Mouse (Mus musculus): ENCODE results near the gene Plcd1.

Plcd1 gene

DNA sequence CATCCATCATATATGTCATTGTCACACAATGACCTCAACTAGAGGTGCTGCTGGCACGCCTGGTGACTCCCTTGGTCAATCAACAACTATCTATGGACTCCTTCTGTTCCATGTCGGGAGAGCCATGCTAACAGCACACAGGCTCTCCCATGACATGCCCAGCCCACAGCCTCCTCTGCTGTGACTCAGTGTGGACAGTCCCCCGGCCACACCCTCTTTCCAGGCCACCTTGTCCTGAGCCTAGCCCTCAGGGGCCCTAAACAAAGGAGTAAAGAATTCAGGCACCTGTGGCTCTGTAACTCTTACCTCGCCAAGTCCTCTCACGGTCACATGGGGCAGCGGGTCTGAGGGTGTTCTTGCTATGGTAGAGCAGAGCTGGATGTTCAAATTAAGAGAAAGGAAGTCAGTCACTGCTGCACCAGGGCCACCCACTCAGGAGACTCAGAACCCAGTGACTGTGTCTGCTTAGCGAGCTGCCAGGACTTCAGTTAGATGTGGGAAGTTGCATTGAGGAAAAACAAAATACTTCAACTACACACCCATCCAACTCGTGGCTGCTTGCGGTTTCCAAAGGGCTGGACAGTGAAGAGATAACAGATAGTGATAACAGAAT is 39.2 kb downstream of the Plcd1 start:
- DNase-seq (ENCODE audit: low read depth, low spot score), result no peak

DNA sequence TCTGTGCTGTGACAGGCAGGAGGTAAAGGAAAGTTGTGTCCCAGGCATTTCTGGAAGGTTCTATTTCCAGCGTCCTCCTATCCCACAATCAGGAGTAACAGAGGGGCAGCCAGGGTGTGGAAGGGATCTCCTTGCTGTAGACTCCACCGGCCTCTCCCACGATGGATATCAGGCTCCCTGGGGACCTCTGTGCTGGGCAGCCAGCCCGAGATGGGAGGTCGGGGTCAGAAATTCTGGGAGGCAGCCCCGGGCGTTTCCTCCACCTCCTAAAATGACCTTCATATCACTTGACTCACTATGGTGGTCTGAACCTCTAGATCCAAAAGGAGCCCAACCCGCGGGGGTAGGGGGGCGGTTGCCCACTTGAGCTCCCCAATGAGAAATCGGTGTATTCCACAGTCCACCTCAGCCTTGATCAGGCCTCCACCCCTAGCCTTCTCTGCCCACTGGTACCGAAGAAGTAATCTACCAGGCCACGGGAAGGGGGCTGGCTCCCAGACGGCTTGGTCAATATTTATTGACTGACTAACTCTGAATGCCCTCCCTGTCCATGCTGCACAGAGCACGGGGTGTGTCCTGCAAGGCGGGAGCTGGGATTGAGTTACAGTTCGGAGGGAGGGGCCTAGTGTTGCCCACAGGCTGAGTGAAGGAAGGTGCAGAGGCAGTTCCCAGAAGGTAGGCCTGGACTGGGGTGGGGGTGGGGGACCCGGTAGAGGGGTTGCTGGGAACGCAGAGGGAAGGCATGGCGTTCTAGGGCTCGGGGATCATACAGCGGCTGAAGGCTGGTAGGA is 41.0 kb downstream of the Plcd1 start, which contains the start of gene Vill:
Gene Vill (plus strand): TSS at position 625 of the 791 bp plus-strand sequence.
- DNase-seq (ENCODE audit: low read depth, low spot score), result no peak

DNA sequence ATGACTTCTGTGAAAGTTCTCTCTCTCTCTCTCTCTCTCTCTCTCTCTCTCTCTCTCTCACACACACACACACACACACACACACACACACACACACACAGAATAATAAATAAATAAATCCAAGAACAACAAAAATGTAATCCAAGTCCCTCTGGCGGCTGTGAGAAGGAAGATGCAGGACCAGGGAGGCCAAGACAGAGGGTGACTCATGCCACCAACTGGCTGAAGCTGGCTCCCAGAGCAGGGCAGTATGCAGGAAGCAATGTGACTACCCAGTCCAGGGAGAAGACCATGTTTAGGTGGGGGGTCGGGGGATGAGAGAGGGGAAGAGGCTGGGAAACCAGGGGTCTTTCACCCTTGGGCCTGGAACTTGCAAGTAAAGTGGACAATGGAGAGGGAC is 42.1 kb downstream of the Plcd1 start:
- no peak for DNase-seq (ENCODE audit: low read depth, low spot score)

DNA sequence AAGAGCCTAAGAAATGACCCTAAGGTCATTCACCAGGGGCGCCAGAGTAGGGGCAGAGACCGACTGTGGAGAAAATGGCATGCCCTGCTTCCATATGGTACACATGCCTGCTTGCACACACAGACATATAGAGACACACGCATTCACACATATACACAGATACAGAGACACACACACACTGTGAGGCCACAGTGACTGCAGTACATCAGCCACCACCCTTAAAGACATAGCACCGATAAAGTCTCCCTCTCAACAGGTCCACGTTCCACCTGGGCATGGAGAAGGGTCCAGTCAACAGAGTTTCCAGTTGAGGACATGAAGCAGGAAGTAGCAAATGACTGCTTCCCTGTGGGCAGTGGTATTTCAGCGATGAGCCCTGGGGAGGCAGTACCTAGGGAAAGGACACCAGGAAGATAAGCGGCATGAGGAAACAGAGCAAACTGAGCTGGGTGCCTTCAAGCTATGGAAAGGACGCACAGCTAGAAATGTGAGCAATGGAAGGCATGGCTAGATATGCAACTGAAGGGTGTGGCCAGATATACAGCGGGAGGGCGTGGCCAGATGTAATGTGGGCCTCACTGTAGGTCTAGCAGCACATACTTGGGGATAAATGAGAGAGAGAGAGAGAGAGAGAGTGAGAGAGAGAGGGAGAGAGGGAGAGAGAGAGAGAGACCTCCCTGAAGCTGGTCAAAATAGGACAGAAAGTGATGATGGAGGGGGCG is 45.0 kb downstream of the Plcd1 start:
- DNase-seq (ENCODE audit: low read depth, low spot score), result no peak

DNA sequence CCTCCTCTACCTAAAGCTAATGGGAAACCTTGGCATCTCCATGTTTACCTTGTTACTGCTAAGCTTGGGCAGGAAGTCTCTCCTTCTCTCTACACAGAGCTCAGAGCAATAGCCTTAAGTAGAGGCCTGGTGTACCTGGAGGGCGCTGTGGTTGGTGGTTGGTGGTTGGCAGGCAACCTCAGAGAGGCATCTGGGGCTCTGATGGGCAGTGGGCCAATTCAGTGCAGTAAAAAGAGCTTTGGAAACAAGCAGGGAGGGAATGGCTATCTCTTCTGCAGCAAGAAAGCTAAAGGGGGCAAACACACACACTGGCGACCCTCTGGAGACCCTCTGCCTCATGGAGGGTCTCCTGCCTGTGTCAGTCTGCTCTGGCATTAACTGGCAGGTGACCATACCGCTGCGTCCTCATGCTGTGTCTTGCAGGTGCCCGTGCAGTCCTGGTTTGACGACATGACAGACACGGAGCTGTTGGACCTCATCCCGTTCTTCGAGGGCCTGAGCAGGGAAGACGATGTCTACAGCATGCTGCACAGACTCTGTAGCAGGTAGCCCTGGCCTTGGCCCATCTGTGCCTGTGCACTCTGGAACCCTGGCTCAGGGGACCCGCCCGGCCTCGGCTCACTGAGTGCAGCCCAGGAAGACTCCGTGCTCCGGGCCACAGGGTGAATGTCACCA is 53.1 kb downstream of the Plcd1 start:
- no peak for DNase-seq (ENCODE audit: low read depth, low spot score)

DNA sequence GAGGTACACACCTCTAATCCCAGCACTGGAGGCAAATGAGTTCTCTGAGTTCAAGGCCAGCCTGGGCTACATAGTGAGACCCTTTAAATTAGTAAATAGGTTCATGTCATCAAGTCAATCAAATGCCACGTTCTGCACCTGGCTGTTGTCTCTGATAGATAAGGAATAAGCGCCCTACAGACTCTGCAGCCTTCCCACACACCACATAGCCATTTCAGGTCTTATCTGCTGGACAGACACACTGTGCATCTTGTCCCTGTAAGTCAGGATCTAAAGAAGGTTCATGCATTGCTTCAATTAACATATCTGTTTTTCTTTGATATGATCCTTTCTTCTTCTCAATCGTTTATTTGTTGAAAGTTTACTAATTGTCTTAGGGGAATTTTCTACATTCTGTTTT is 54.7 kb downstream of the Plcd1 start:
- DNase-seq (ENCODE audit: low read depth, low spot score), result no peak

DNA sequence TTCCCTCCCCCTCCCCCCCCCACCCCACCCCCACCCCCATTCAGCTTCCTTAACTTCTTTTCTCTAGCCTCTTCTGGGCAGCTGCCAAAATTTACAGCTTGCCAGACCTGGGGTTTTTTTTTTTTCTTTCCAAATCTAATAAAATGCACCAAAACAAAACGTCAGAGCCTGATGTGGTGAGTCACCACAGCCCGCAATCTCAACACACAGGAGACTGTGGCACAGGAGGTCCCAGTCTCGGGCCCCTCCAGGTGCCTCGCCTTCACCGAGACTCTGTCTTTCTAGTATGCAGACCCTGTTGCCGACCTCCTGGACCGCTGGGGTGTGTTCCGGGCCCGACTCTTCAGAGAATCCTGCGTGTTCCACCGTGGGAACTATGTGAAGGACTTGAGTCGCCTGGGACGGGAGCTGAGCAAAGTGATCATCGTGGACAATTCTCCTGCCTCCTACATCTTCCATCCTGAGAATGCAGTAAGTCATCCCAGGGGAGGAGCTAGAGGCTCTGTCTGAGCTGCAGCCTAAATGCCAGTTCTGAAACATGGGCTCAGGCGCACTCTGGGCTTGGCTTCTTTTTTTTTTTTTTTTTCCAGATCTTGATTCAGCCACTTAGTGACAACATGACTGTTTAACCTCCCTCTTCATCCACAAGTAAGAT is 56.1 kb downstream of the Plcd1 start:
- no peak for DNase-seq (ENCODE audit: low read depth, low spot score)

DNA sequence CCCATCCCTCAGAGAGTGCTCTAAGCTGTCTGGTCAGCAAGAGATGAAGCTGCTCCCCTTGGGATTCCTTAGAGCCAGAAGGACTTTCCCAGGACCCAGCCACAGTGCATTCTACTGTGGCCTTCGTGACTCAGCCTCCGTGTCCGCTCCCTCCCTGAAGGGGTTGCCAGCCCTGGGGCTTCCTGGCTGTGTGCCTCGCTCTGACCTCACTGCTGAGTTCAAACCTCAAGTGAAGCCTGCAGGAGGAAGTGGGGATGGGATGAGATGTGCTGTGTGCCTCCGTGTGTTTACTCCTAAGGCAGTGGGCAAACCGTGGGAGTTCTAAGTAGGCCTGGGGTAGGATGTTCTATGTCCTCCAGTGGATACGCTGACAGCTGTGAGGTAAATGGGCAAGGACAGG is 57.5 kb downstream of the Plcd1 start:
- DNase-seq (ENCODE audit: low read depth, low spot score), result no peak

DNA sequence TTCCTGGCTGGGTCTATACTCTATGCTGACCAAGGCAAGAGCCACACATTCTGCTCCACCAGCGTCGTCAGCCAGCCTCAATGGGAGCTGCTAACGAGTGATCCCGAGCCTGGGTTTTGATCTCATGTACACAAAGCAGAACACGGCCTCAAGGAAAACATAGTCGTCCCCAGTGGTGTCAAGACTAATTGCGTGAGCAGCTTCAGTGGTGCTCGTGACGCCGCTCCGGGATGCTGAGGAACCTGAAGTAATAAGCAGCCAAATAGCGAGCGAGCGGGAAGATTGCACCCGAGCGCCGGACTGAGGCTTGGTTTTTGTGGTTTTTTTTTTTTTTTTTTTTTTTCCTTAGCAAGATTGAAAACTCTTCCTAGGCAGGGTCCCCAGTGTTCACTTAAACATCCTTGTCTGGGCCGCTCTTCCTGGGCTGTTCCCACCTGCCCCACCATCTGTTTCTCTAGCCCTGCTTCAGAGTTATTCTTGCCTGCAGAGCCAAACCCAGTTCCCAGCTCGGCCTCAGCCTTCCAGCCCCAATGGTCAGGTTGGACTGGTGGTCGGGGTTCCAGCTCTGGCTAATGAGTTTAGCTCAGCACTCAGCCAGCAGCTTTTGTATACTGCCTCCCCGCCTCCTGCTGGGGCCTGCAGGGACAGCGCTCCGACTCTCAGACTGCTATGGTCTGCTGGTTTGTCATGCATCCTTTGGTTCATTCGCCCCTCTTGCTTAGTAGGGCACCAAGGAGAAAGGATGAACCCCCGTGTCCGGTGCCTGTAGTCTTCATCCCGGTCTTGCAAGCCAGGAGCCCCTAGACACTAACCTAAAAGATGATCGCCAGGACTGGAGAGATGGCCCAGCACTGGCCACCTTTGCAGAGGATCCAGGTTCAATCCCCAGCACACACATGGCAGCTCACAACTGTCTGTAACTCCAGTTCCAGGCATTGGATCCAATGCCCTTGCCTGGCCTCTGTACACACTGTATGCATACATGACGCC is 58.3 kb downstream of the Plcd1 start:
- no peak for DNase-seq (ENCODE audit: low read depth, low spot score)

DNA sequence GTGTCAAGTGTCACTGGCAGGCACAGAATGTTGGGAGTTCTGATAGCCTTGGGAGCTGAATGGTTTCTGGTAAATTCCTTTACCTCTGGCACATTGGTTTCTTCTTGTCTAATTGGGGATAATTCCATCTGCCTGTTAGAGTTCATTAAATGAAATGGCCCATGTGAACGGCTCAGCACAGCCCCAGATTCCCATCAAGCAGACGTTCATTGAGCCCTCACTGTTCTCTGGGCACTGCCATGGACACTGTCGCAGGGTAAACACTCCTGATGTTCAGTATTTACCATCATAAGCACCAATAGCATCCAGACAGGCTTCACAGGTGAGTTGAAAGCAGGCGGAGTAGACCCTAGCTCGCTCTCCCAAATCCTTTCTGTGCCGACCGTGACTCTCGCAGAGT is 59.2 kb downstream of the Plcd1 start:
- no peak for DNase-seq (ENCODE audit: low read depth, low spot score)

DNA sequence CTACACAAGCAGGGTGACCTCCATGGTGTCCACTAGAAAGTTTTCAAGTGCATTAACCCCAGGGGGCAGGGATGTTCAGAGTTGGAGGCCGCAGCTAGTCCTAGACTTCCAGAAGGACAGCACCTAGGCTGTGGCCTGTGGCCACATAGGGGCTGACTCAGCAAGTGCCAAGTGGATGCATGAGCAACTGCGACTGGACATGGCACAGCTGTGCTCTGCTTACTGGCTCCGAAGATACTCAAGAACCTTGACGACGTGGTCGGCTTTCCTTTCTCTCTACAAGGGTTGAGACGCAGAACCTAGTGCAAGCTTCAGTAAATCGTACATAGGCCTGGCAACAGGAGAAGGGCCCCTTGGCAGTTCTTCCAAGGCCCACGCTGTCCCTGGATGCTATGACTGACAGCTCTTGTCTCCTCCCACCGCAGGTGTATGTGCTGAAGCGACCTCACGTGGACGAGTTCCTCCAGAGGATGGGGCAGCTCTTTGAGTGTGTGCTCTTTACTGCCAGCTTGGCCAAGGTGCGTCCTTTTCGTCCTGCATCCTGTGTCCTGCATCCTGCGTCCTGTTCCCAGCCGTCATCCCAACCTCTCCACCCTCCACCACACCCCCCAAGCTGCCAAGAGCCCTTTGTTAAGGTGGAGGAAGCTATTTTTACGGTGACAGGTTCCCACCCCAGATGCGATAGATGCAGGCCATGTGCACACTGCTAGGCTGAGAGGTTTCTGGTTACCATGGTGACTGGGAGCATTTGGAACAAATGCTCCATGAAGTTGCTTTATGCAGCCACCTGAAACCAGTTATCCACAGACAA is 60.0 kb downstream of the Plcd1 start:
- no peak for DNase-seq (ENCODE audit: low read depth, low spot score)

DNA sequence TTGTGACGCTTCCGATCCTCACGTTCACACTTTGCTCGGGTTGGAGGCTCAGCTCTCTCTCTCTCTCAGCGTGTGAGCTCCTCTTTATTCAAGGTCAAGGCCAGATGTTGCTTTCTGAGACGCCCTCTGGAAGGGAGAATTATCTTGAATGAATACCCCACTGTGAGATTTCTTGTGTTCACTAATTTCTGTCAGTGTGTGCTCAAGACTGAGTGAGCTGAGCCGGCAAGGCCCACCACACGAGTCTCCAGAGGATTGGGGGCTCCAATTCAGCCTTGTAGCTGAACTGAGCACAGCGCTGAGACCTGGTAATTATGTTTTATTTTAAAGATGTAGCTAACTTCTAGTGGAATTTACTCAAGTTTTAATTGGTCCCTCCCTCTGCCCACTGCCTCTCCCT is 60.8 kb downstream of the Plcd1 start:
- no peak for DNase-seq (ENCODE audit: low read depth, low spot score)

DNA sequence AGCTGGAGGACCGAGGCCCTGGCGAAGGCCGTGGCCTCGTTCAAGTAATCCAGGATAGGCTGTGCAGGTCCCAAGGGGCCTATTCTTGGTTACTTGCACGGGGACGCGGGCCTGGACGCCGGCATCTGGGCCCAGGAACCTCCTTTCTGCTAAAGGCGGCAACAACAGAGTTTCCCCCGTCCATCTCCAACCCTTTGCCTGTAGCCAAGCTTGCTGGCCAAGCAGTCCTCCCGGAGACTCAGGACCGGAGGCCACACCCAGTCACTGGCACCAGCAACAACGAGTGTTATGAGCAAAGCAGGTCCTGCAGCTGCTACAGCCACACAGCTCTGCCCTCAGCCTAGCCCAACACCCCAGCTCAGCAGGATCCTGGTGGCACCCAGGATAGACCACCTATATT is 61.5 kb downstream of the Plcd1 start:
- no peak for DNase-seq (ENCODE audit: low read depth, low spot score)

DNA sequence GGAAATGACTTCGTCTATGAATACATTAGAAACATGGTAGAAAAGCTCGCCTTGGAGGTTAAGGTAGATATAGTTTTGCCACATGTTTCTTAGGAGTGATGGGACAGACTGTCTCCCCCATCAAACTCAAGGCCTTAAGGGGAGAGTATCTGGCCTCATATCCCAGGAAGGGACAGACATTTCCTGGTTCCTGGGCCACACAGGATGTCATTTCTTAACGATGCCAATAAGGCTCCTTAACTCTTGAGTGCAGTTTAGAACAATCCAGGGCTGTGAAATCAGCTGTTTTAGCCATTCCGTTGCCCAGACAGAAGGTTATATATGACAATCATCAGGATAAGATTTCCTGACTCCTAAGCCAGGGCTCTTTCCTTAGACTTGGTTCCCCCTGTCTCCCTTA is 62.3 kb downstream of the Plcd1 start:
- DNase-seq (ENCODE audit: low read depth, low spot score), result no peak

DNA sequence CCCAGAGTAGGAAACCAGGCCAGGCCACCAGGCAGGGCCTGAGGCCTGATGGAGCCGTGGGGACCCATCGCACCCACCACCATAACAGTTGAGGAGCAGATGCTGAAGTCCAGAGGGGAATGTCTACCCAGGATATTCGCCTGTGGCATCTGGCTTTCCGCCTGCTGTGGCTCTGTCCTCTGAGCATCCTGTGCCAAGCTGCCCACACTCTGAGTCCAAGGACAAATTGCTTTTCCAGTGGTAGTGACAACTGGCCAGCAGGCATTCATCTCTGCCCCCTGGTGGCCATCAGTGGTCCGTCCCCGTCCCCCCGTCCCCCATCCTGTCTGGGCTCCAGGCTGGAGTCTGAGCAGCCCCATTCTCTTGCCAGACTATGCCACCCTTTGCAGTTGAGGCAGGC is 63.7 kb downstream of the Plcd1 start:
- peak; percentile 24 for DNase-seq (ENCODE audit: low read depth, low spot score)

DNA sequence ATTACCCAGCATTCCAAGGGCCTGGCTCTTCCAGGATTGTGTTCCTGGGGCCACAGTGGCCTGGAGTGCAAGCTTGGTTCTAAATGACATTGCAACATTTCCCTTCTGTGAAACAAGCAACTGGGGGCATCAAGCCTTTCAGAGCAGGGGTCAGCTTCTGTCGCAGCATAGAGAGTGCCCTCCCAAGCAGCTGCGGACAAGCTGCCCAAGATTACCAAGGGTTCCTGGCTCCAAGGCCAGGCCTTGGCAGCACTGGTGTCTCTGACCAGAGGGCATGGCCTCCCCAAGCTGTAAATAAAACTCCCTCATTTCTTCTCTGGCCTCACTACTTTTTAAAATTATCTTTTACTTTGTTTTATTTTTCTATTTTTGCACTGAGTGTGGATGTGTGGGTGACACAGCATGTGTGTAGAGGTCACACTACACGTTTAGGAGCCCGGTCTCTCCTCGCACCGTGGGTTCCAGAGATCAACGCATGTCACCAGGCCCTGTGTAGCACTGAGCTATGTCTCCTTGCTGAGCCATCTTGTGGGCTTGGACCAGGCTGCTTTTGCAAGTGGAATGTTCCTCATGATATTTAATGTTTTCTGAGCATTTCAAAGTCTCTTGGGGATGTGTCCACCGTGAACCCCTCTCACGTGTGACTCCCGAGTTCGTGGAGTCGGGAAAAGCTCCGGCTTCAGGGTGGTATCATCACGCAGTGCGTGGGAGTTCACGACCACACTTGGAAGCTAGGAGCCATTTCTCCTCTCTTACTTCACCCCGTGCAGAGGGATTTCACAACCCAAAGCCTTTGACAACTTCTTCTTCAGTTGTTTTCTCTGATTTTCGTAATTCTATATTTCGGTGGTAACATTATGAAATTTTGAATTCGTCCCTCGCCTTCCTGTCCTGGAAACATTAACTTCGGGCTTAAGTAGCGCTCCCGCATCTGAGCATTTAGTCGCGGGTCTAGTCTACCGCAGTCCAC is 64.8 kb downstream of the Plcd1 start:
- DNase-seq (ENCODE audit: low read depth, low spot score), result no peak

DNA sequence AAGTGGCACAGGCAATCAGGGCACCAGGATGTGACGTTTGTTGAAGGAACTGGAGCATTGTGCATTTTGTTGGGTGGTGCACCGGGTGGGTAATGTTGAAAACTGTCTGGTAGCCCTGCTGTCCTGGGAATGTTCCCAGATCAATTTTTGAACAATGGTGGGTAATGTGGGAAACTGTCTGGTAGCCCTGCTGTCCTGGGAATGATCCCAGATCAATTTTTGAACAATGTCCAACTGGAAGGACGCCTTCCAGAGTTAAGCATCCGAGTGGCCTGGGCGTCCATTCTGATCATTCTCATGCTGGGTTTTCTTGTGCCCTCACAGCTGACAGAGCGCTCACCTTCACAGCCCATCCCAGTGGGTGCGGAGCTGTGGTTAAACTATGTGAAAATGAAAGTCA is 66.0 kb downstream of the Plcd1 start:
- DNase-seq (ENCODE audit: low read depth, low spot score), result no peak

DNA sequence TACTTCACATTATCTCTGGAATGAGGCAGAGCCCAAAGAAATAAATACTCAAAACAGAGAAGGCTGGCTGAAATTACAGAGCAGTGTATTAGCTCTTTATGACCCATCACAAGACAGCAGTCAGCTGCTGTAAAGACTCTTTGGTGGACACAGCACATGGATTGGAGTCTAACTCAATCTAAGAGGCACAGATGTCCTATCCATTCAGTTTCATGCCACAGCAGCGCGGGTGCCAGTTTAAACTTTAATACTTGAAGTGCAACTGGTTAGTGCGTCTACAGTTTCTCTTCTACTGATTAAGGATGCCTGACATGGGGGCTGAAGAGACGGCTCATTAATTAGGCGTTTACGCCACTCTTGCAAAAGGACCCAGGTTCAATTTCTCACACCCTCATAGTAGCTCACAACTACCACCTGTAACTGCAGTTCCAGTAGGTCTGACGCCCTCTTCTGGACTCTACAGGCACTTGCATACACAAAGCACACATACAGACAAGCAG is 67.4 kb downstream of the Plcd1 start:
- no peak for DNase-seq (ENCODE audit: low read depth, low spot score)
